Mouse (Mus musculus) kidney, adult 8-10 months (tissue): ENCODE measurements around the gene Rpl27a.

ENCODE experiments used
- DNase-seq, 2 experiments: peaks; one replicate each; pipeline ENCODE4 v3.0.0; 2022

Gene Rpl27a

GRCm38 (mm10) chr7:109566841-109567768 is 48.2 kb downstream of the Rpl27a start:
- peak; percentile 15 to 51 for DNase-seq

- no peak for DNase-seq
These were observed 49.5 kb downstream of the Rpl27a start for GRCm38 (mm10) chr7:109568391-109568892.
